Mouse (Mus musculus) forebrain, embryonic 12.5 days (tissue): ENCODE results near the gene Slc7a11. TPM values are rescaled to one million over a fixed set of nuclear protein-coding genes. Genes with fewer than 3 reads are reported as not detected.

Experiments used
- ATAC-seq: fragments of 200-750 bp; cut with Nextera tagmentation; 2 replicates; pipeline ENCODE4 v1.8.0; 2017; ENCODE audit warnings: moderate TSS enrichment; ENCODE audit not compliant: low FRiP score
- H3K27ac ChIP-seq: fragments of 300-500 bp; sonication (generic); 2 replicates; pipeline ENCODE4 v1.5.1; 2016; ENCODE audit warnings: mild to moderate bottlenecking
- H3K27me3 ChIP-seq: fragments of 300-500 bp; sonication (generic); 2 replicates; pipeline ENCODE4 v1.6.1; 2016; ENCODE audit warnings: mild to moderate bottlenecking
- H3K36me3 ChIP-seq: fragments of 300-500 bp; sonication (generic); replicated peaks from 2 replicates; pipeline ENCODE4 v1.6.1; 2016; ENCODE audit warnings: mild to moderate bottlenecking
- H3K4me1 ChIP-seq: fragments of 300-500 bp; sonication (generic); 2 replicates; pipeline ENCODE4 v1.6.1; 2016
- H3K4me2 ChIP-seq: fragments of 300-500 bp; sonication (generic); 2 replicates; pipeline ENCODE4 v1.6.1; 2016; ENCODE audit warnings: mild to moderate bottlenecking, moderate library complexity
- H3K4me3 ChIP-seq: fragments of 300-500 bp; sonication (generic); replicated peaks from 2 replicates; pipeline ENCODE4 v1.5.1; 2016; ENCODE audit warnings: mild to moderate bottlenecking
- H3K9ac ChIP-seq: fragments of 300-500 bp; sonication (generic); 2 replicates; pipeline ENCODE4 v1.6.1; 2016; ENCODE audit warnings: mild to moderate bottlenecking
- H3K9me3 ChIP-seq: fragments of 300-500 bp; sonication (generic); 2 replicates; pipeline ENCODE4 v1.6.1; 2016
- WGBS: fragments of 180-500 bp; shearing (Covaris S2); methylation state at CpG from one replicate; pipeline ENCODE4 v1.1.7; 2016; 5-methylcytosine and 5-hydroxymethylcytosine counted together
- polyA plus RNA-seq: library from polyadenylated mRNA; unstranded; fragments of >200 nt; fragmentation: Nextera tagmentation; extraction: Ambion mirVana; gene quantifications from 2 replicates; pipeline ENCODE4 v1.2.1, GENCODE M21; 2016

Slc7a11 gene
- polyA plus RNA-seq, 1 experiment from 2014 or later, result 2.3 TPM

- Histone ChIP-seq H3K9ac (no peak overlapping the region), H3K27ac (no peak overlapping the region), H3K4me2 (no peak overlapping the region), H3K9me3 (no peaks in the 10 kb centered on the region), H3K36me3 (no peaks in the 10 kb centered on the region), H3K27me3 (no peaks in the 10 kb centered on the region), H3K4me1 (no peaks in the 10 kb centered on the region), H3K4me3 (no peak overlapping the region)
- no peak for ATAC-seq
- WGBS, result 81% methylated on average over 3 of the region's 3 CpGs
Observed at GRCm38 (mm10) chr3:49984795-49985194, 458.6 kb downstream of the Slc7a11 start.

- H3K4me1 ChIP-seq, result no peaks in the 10 kb centered on the region
- H3K27me3 ChIP-seq, result no peaks in the 10 kb centered on the region
- no peak overlapping the region for H3K4me3 ChIP-seq
- no peaks in the 10 kb centered on the region for H3K36me3 ChIP-seq
- no peak for ATAC-seq
- WGBS, result 85% methylated on average over 4 of the region's 4 CpGs
- H3K9me3 ChIP-seq, result no peaks in the 10 kb centered on the region
- no peak overlapping the region for H3K27ac ChIP-seq
- no peak overlapping the region for H3K4me2 ChIP-seq
- no peak overlapping the region for H3K9ac ChIP-seq
Observed at GRCm38 (mm10) chr3:49983429-49984268, 459.8 kb downstream of the Slc7a11 start.

- H3K9ac ChIP-seq, result no peak overlapping the region
- H3K36me3 ChIP-seq, result no peaks in the 10 kb centered on the region
- H3K9me3 ChIP-seq, result no peaks in the 10 kb centered on the region
- H3K27me3 ChIP-seq, result no peaks in the 10 kb centered on the region
- WGBS, result 86% methylated on average over 3 of the region's 3 CpGs
- no peak overlapping the region for H3K4me3 ChIP-seq
- ATAC-seq, result no peak
- no peaks in the 10 kb centered on the region for H3K4me1 ChIP-seq
- H3K27ac ChIP-seq, result no peak overlapping the region
- no peak overlapping the region for H3K4me2 ChIP-seq
Observed at GRCm38 (mm10) chr3:49973994-49974393, 469.4 kb downstream of the Slc7a11 start.

GRCm38 (mm10) chr3:49965569-49965968, 477.8 kb downstream of the Slc7a11 start:
- no peaks in the 10 kb centered on the region for H3K27me3 ChIP-seq
- H3K27ac ChIP-seq, result no peak overlapping the region
- H3K4me3 ChIP-seq, result no peak overlapping the region
- no peak for ATAC-seq
- no peaks in the 10 kb centered on the region for H3K36me3 ChIP-seq
- no peaks in the 10 kb centered on the region for H3K9me3 ChIP-seq
- no peaks in the 10 kb centered on the region for H3K4me1 ChIP-seq
- no peak overlapping the region for H3K4me2 ChIP-seq
- WGBS, result 86% methylated on average over 2 of the region's 2 CpGs
- no peak overlapping the region for H3K9ac ChIP-seq

- Histone ChIP-seq H3K36me3 (no peaks in the 10 kb centered on the region), H3K4me3 (no peak overlapping the region), H3K9ac (no peak overlapping the region), H3K27me3 (no peaks in the 10 kb centered on the region), H3K27ac (no peak overlapping the region), H3K4me2 (no peak overlapping the region), H3K9me3 (no peaks in the 10 kb centered on the region), H3K4me1 (no peaks in the 10 kb centered on the region)
- ATAC-seq, result no peak
- 91% methylated on average over 2 of the region's 2 CpGs for WGBS
Observed at GRCm38 (mm10) chr3:49960581-49960980, 482.8 kb downstream of the Slc7a11 start.

- Histone ChIP-seq H3K4me1 (no peaks in the 10 kb centered on the region), H3K27ac (no peak overlapping the region), H3K27me3 (no peaks in the 10 kb centered on the region), H3K36me3 (no peaks in the 10 kb centered on the region), H3K4me2 (no peak overlapping the region), H3K9ac (no peak overlapping the region), H3K9me3 (no peaks in the 10 kb centered on the region), H3K4me3 (no peak overlapping the region)
- WGBS, result 60% methylated on average over 2 of the region's 2 CpGs
- no peak for ATAC-seq
Observed at GRCm38 (mm10) chr3:49946845-49947244, 496.6 kb downstream of the Slc7a11 start.

- no peak for ATAC-seq
- Histone ChIP-seq H3K36me3 (no peaks in the 10 kb centered on the region), H3K4me1 (no peaks in the 10 kb centered on the region), H3K27me3 (no peaks in the 10 kb centered on the region), H3K4me3 (no peak overlapping the region), H3K9ac (no peak overlapping the region), H3K9me3 (no peaks in the 10 kb centered on the region), H3K27ac (no peak overlapping the region), H3K4me2 (no peak overlapping the region)
- WGBS, result 82% methylated on average over 5 of the region's 5 CpGs
Observed at GRCm38 (mm10) chr3:49944783-49945182, 498.6 kb downstream of the Slc7a11 start.

GRCm38 (mm10) chr3:49937611-49938010, 505.8 kb downstream of the Slc7a11 start:
- Histone ChIP-seq H3K9me3 (no peaks in the 10 kb centered on the region), H3K36me3 (no peaks in the 10 kb centered on the region), H3K4me1 (0 out of 2 replicates have a peak, but pooled peaks cover 3% of the 10 kb centered on the region), H3K4me3 (no peak overlapping the region), H3K27me3 (no peaks in the 10 kb centered on the region), H3K27ac (no peak overlapping the region), H3K9ac (no peak overlapping the region), H3K4me2 (no peak overlapping the region)
- 84% methylated on average over 2 of the region's 2 CpGs for WGBS
- ATAC-seq, result no peak

- H3K4me2 ChIP-seq, result no peak overlapping the region
- no peak overlapping the region for H3K9ac ChIP-seq
- H3K27me3 ChIP-seq, result no peaks in the 10 kb centered on the region
- ATAC-seq, result no peak
- no peak overlapping the region for H3K27ac ChIP-seq
- H3K36me3 ChIP-seq, result no peaks in the 10 kb centered on the region
- H3K9me3 ChIP-seq, result no peaks in the 10 kb centered on the region
- H3K4me3 ChIP-seq, result no peak overlapping the region
- H3K4me1 ChIP-seq, result no peaks in the 10 kb centered on the region
Observed at GRCm38 (mm10) chr3:49929496-49929895, 513.9 kb downstream of the Slc7a11 start.

- ATAC-seq, result no peak
- 56% methylated on average over 4 of the region's 4 CpGs for WGBS
- H3K27ac ChIP-seq, result no peak overlapping the region
- H3K4me3 ChIP-seq, result no peak overlapping the region
- H3K36me3 ChIP-seq, result no peaks in the 10 kb centered on the region
- H3K4me1 ChIP-seq, result no peaks in the 10 kb centered on the region
- H3K27me3 ChIP-seq, result no peaks in the 10 kb centered on the region
- H3K9ac ChIP-seq, result no peak overlapping the region
- no peak overlapping the region for H3K4me2 ChIP-seq
- H3K9me3 ChIP-seq, result no peaks in the 10 kb centered on the region
Observed at GRCm38 (mm10) chr3:49928509-49929263, 514.7 kb downstream of the Slc7a11 start.

- WGBS, result 84% methylated on average over 2 of the region's 2 CpGs
- H3K36me3 ChIP-seq, result no peaks in the 10 kb centered on the region
- H3K4me3 ChIP-seq, result no peak overlapping the region
- no peaks in the 10 kb centered on the region for H3K9me3 ChIP-seq
- no peak overlapping the region for H3K4me2 ChIP-seq
- H3K9ac ChIP-seq, result no peak overlapping the region
- no peaks in the 10 kb centered on the region for H3K27me3 ChIP-seq
- no peak overlapping the region for H3K27ac ChIP-seq
- no peaks in the 10 kb centered on the region for H3K4me1 ChIP-seq
- no peak for ATAC-seq
Observed at GRCm38 (mm10) chr3:49913929-49914328, 529.5 kb downstream of the Slc7a11 start.

- Histone ChIP-seq H3K36me3 (no peaks in the 10 kb centered on the region), H3K27ac (no peak overlapping the region), H3K27me3 (no peaks in the 10 kb centered on the region), H3K9me3 (no peaks in the 10 kb centered on the region), H3K9ac (no peak overlapping the region), H3K4me2 (no peak overlapping the region), H3K4me1 (no peaks in the 10 kb centered on the region), H3K4me3 (no peak overlapping the region)
- WGBS, result 23% methylated on average over 1 of the region's 1 CpGs
- ATAC-seq, result no peak
Observed at GRCm38 (mm10) chr3:49910922-49911321, 532.5 kb downstream of the Slc7a11 start.
